Mouse (Mus musculus) kidney, adult 2 months (tissue): ENCODE data around the gene Zfp52.

Experiments
- CTCF ChIP-seq: fragments of 200-500 bp; conservative IDR thresholded peaks from 2 replicates; pipeline ENCODE4 v1.5.1; 2011; ENCODE audit warnings: low read depth, mild to moderate bottlenecking, control low read depth, low read length, moderate library complexity, mixed read lengths; ENCODE audit not compliant: insufficient read depth, insufficient read length
- POLR2A ChIP-seq: fragments of 200-500 bp; IDR thresholded peaks from one replicate; pipeline ENCODE4 v1.6.1; 2011; ENCODE audit warnings: low read depth, low read length, control low read depth

DNA sequence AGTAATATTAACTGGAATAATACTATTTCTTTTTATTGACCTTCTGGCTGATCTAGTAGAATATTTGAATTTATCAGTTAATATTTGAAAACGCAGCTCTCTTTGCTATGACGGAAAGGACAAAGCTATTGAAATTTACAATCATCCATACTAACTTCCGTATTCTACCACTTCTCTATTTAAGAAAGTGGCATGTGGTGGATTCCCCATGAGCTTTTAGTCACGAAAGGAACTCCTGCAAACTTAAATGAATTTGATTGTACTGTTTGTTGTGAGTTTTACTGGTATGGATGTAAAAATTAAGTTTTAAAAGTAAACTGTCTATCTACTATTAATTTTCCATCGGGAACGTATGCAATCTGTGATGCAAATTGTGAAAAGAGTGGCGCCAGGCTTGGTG is 757 bp downstream of the Zfp52 start:
- TF ChIP-seq POLR2A (no peak), CTCF (no peak)
